Mouse (Mus musculus) olfactory bulb, adult 2 months (tissue): Measurements from ENCODE around the gene Fstl4. TPM values are rescaled to one million over a fixed set of nuclear protein-coding genes. Genes with fewer than 3 reads are reported as not detected.

Experiments
- H3K27ac ChIP-seq: fragments of 200-500 bp; 2 replicates; pipeline ENCODE4 v1.5.1; 2012; ENCODE audit warnings: low read depth, low read length; ENCODE audit not compliant: insufficient read depth
- H3K4me1 ChIP-seq: fragments of 200-500 bp; 2 replicates; pipeline ENCODE4 v1.6.1; 2012; ENCODE audit warnings: low read length; ENCODE audit not compliant: control insufficient read depth, insufficient read depth
- H3K4me3 ChIP-seq: fragments of 200-500 bp; 2 replicates; pipeline ENCODE4 v1.5.1; 2012; ENCODE audit warnings: mild to moderate bottlenecking, low read depth, low read length, moderate library complexity; ENCODE audit not compliant: insufficient read depth
- CTCF ChIP-seq: fragments of 200-500 bp; IDR thresholded peaks from 2 replicates; pipeline ENCODE4 v1.5.1; 2012; ENCODE audit warnings: low read depth, mild to moderate bottlenecking, low read length, moderate library complexity; ENCODE audit not compliant: insufficient read depth
- POLR2A ChIP-seq: fragments of 200-500 bp; IDR thresholded peaks from 2 replicates; pipeline ENCODE4 v1.6.1; 2012; ENCODE audit warnings: mild to moderate bottlenecking, low read depth, low read length, moderate library complexity; ENCODE audit not compliant: insufficient read depth
- WGBS: fragments of 180-500 bp; shearing (Covaris S2); methylation state at CpG from one replicate; pipeline ENCODE4 v1.1.7; 2018; 5-methylcytosine and 5-hydroxymethylcytosine counted together
- polyA plus RNA-seq: library from polyadenylated mRNA; stranded (reverse); fragments of >200 nt; gene quantifications from 2 replicates; pipeline ENCODE4 v1.2.4, GENCODE M21; 2012; ENCODE audit warnings: low replicate concordance; ENCODE audit not compliant: missing spikeins, insufficient read depth, insufficient read length

Fstl4 gene
- polyA plus RNA-seq, 1 experiment = not detected

DNA sequence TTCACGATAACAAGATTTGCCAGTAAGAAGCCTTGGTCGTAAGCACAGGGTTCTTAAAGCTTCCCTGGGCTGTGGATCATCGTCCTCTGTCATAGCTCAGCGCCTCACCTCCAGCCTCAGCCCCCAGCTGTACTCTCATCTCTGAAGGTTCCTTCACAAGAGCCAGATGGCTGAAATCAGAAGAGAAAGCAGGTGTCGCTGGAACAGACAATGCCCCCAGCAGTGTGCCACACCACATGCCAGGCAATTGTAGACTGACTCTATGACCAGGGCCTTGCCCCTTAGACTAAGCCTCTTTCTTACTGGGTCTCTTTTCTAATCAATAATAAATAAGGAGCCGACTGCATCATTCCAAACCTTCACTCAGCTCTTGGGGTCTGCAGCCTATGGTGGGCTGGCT is 291.5 kb downstream of the Fstl4 start:
- WGBS = 85% methylated on average over 6 of the region's 6 CpGs

DNA sequence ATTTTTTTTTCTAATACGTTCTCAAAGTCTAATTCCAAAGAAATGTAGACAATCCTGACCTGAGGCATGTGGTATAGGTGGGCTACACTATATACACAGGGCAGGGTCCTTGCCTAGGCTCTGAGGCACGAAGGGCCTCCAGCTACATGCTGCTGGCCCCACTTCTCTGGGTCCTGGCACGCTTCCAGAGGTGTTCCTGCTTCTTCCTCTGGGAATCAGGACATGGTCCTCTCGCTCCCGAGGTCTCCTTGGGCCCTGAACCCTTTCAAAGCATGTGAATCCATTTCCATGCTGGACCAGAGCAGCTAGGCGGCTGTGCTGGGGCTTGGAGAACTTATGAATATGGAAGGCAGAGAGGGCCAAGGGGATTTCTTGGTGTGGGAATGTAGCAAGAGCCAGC is 292.3 kb downstream of the Fstl4 start:
- 88% methylated on average over 6 of the region's 6 CpGs for WGBS
- H3K27ac ChIP-seq = no peak overlapping the region
- H3K4me3 ChIP-seq = no peak overlapping the region

More for the DNA sequence above, 291.5 kb downstream of the Fstl4 start:
- no peak overlapping the region for H3K27ac ChIP-seq
- H3K4me1 ChIP-seq = peaks cover 29% of the 10 kb centered on the region
- no peak overlapping the region for H3K4me3 ChIP-seq
- TF ChIP-seq CTCF (no peak), POLR2A (no peak)

DNA sequence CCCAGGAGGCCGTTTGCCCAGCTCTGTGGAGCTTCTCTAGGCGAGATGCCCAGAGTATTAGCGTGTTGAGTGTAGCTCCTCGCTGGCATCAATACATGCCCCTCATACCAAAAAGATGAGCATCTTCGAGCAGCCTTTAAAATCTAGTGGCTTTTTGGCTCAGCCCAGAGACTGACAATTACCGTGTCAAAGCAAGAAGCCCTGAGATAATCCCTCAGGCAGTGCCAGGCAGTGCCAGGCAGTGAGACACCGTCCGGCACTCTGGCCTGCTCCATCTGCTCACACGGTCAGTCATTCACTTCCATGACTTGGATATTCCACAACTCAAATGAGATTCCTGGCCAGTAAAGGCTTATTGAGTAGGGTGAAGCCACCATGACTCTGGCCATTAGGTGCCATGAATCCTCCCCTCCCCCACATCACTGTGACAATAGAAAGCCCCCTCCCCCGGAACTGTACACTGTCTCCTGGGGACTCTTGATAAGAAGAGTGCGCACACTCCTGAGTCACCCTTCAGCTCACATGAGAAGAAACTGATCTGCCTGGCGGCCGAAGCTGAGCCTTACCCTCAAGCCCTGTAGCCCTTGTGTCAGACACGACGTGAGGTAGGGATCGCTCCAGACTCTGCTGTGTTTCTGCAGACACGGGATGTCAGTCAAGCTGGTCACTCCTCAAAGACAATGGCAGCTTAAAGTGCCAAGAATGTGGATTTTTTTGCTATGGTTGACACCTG is 293.6 kb downstream of the Fstl4 start:
- 67% methylated on average over 17 of the region's 17 CpGs for WGBS

More for the DNA sequence above, 292.3 kb downstream of the Fstl4 start:
- H3K4me1 ChIP-seq = peaks cover 29% of the 10 kb centered on the region
- no peak for TF ChIP-seq CTCF
- TF ChIP-seq POLR2A = no peak

DNA sequence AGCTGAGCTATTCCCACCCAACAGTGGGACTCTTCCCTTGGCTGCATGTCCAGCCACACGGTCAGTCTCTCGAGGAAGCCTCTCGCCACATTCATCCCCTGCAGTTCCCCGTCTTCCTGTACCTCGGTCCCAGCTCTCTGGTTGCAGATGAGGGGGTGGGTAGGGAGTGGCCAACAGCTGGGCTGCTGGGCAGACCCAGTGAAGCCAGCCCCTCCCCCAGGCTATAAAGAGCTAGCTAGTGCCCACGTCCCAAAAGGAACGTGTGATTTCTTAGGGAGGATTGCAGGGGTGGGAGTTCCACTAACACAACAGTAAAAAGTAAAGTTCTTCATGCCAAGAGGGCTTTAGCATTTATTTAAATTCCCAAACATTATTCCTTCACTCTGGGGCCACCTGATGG is 294.1 kb downstream of the Fstl4 start:
- H3K27ac ChIP-seq = 0 out of 2 replicates have a peak overlapping the region, but pooled peaks have one; percentile 40
- 51% methylated on average over 7 of the region's 7 CpGs for WGBS
- no peak overlapping the region for H3K4me3 ChIP-seq
- H3K4me1 ChIP-seq = peaks cover 27% of the 10 kb centered on the region
- TF ChIP-seq POLR2A (no peak), CTCF (no peak)

More for the DNA sequence above, 293.6 kb downstream of the Fstl4 start:
- TF ChIP-seq CTCF (no peak), POLR2A (no peak)
- Histone ChIP-seq H3K4me3 (no peak overlapping the region), H3K27ac (0 out of 2 replicates have a peak overlapping the region, but pooled peaks have one; percentile 40), H3K4me1 (peaks cover 27% of the 10 kb centered on the region)

DNA sequence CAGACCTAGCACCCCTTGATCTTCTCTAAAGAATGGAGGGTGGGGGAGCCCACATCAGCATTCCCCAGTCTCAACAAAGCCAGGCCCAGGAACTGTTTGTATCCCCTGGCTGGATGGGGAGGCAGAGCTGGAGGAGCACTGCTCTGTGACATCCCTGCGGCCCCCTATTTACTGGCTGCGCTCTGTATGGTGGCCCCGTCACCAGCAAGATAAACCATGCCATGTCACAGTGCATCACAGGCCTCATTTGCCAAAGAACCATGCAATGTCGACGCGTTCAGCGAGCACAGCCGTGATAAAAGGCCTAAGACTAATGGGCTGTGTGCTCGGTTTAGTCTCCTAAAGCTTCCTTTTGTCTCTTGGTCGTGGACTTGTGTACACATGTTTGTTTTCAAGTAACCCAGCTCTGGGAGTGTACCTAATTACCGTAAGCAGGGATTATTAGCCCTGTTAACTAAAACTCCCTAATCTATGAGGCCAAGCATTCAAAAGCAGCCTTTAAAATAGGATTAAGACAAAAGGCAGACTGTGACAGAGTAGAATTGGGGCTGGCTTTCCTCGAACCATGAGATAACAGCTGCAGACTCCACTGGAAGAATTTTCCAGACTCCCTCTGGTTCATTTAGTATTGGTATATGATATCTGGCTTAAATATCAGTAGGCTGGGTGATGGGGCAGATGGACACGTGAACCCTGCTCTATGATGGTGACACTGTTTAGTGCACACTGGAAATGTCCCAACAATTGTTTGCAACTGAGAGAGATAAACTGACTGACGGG is 303.5 kb downstream of the Fstl4 start:
- TF ChIP-seq CTCF = no peak
- TF ChIP-seq POLR2A = no peak
- H3K4me3 ChIP-seq = no peak overlapping the region
- H3K4me1 ChIP-seq = peaks cover 13% of the 10 kb centered on the region
- WGBS = 74% methylated on average over 14 of the region's 14 CpGs
- H3K27ac ChIP-seq = no peak overlapping the region

DNA sequence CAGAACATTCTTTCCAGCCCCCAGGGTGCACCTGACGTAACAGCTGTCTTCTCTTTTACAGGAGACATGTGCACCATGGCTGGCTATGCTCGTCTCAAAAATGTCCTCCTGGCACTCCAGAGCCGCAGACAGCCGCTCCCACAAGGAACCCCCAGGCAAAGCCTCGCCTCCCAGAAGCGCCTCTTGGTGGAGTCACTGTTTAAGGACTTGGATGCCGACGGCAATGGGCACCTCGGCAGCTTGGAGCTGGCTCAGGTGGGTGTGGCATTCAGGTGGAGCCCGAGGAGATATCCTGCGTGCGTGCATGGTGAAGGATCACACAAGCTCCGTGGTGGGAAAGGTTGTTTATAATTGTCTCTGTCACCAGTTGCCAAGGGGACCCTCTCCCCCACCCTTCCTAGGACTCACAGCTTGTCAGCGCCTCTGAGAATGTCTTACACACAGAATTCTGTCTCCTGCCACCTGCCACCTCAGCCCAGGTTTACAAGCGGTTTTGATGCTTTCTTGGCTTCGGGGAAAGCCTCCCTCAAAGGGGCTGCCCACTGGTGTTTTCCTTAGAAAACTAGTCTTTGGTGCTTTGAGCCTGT is 304.1 kb downstream of the Fstl4 start:
- H3K4me1 ChIP-seq = peaks cover 13% of the 10 kb centered on the region
- WGBS = 66% methylated on average over 16 of the region's 16 CpGs
- TF ChIP-seq CTCF (no peak), POLR2A (no peak)
- no peak overlapping the region for H3K27ac ChIP-seq
- no peak overlapping the region for H3K4me3 ChIP-seq

DNA sequence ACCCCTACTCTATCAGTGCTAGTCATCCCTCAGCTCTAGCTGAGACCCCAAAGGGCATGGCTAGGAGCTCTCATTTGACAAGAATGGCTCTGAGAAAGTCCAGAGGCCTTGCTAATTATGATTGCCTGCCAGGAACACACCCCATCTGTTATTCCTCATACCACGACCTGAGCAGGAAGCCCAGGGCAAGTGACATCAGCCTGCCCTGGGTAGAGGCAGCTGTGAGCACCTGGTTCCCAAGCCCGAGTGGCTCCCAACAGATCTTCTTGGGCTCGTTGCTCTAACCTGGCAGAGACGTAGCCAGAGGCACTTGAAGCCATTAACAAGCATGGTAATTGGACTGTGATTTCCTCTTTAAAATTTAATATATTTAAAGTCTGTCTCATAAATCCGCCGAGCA is 305.3 kb downstream of the Fstl4 start:
- H3K27ac ChIP-seq = no peak overlapping the region

DNA sequence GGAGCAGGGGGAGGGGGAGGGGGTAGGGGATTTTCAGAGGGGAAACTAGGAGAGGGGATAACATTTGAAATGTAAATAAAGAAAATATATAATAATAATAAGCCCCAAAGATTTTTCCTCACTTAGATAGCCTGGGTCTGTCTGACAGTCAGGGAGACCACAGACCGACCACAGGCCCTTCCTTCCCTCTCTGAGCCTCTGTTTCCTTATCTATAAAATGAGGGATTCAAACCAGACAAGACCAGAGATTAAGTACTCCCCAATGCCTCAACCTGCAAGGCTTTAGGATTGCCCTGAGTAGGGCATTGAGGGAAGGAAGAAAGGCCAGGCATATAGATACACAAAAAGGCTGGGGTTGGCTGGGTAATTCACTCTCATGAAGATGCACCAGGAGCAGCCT is 307.2 kb downstream of the Fstl4 start:
- Histone ChIP-seq H3K4me1 (peaks cover 5% of the 10 kb centered on the region; the same call in 1 of the 2 replicates), H3K27ac (no peak overlapping the region), H3K4me3 (no peak overlapping the region)
- 93% methylated on average over 1 of the region's 1 CpGs for WGBS
- no peak for TF ChIP-seq POLR2A
- TF ChIP-seq CTCF = no peak

More for the DNA sequence above, 305.3 kb downstream of the Fstl4 start:
- 86% methylated on average over 6 of the region's 6 CpGs for WGBS
- no peak for TF ChIP-seq CTCF
- no peak for TF ChIP-seq POLR2A
- no peak overlapping the region for H3K4me3 ChIP-seq
- H3K4me1 ChIP-seq = peaks cover 13% of the 10 kb centered on the region

DNA sequence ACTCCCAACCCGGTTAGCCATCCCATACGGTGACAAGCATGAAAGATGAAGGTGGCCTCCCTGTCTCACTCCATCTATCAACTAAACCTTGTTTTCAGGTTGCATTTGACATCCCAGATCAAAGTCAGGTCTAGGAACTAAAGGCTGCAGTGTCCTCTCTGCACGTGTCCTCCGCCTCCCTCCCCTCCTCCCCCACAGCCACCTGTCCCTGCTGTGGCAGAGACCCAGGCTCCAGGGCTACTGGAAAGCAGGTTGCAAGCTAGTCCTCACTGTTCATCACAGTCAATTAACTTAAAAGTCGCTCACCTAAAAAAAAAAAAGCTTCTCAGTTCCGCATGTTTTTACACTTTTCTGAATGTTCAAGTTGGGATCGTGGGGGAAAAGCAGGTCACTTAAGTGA is 313.2 kb downstream of the Fstl4 start:
- no peak overlapping the region for H3K4me3 ChIP-seq
- no peak overlapping the region for H3K27ac ChIP-seq
- no peaks in the 10 kb centered on the region for H3K4me1 ChIP-seq
- TF ChIP-seq CTCF = no peak
- no peak for TF ChIP-seq POLR2A
- 92% methylated on average over 7 of the region's 7 CpGs for WGBS
